Mouse (Mus musculus): ENCODE data around the gene Ostf1. TPM values are rescaled to one million over a fixed set of nuclear protein-coding genes. Genes with fewer than 3 reads are reported as not detected.

Gene Ostf1
- polyA plus RNA-seq, 1 experiment from 2014 or later, result 106 TPM

DNA sequence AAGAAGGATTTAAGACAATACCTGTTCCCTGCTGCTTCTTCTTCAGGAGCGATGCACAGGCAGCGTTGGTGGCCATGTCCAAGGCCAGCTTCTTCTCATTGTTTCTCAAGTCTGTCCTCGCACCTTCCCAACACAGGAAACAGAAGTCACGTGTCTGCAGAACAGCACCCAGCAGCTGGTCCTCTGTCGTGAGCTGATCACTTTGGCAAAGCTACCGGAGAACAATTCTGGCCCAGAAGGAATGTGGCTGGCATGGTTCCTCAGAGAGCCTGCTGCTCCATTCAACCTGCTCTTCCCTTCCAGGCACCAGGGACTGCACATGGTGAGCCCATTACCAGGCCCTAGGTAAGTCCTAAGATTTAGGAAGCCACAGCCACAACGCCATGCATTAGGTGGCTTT, 47.0 kb downstream of the Ostf1 start:
- no peaks in the 10 kb centered on the region for H3K9me3 ChIP-seq (ENCODE audit: control insufficient read depth, low read length)
- no peak overlapping the region for H3K4me2 ChIP-seq (ENCODE audit: low read depth, low read length)
- H3K4me3 ChIP-seq (ENCODE audit: low read length), result no peak overlapping the region
- no peaks in the 10 kb centered on the region for H3K27me3 ChIP-seq (replicated peaks; ENCODE audit: control insufficient read depth, insufficient read depth, low read length)
- H3K4me1 ChIP-seq (ENCODE audit: control insufficient read depth, insufficient read depth, low read length), result no peaks in the 10 kb centered on the region
- H3K9ac ChIP-seq (ENCODE audit: low read depth, low read length), result no peak overlapping the region
- peaks cover 2% of the 10 kb centered on the region; the same call in 1 of the 2 replicates for H3K36me3 ChIP-seq (ENCODE audit: control insufficient read depth, insufficient read depth, low read length)
- ATAC-seq, result no peak
- 89% methylated on average over 7 of the region's 7 CpGs for WGBS
- H3K27ac ChIP-seq (ENCODE audit: low read length), result no peak overlapping the region

DNA sequence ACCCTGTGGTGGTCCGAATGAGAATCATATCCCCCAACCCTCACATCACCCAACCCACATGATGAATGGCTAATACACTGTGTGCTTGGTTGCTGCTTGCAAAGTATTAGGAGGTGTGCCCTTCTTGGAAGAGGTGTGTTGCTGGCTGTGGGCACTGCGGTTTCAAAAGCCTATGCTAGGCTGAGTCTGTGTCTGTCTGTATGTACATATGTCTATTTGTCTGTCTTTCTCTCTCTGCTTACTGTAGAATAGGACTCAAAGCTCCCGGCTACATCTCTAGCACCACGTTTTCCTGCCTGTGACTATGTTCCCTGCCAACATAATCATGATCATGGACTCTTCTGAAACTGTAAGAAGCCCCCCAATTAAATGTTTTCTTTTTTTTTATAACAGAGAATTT, 47.9 kb downstream of the Ostf1 start:
- no peak overlapping the region for H3K27ac ChIP-seq (ENCODE audit: low read length)
- ATAC-seq, result no peak
- no peaks in the 10 kb centered on the region for H3K9me3 ChIP-seq (ENCODE audit: control insufficient read depth, low read length)
- no peak overlapping the region for H3K4me2 ChIP-seq (ENCODE audit: low read depth, low read length)
- WGBS, result 88% methylated on average over 4 of the region's 4 CpGs
- peaks cover 3% of the 10 kb centered on the region; the same call in 1 of the 2 replicates for H3K4me1 ChIP-seq (ENCODE audit: control insufficient read depth, insufficient read depth, low read length)
- H3K36me3 ChIP-seq (ENCODE audit: control insufficient read depth, insufficient read depth, low read length), result peaks cover 2% of the 10 kb centered on the region; the same call in 1 of the 2 replicates
- H3K27me3 ChIP-seq (replicated peaks; ENCODE audit: control insufficient read depth, insufficient read depth, low read length), result no peaks in the 10 kb centered on the region
- no peak overlapping the region for H3K9ac ChIP-seq (ENCODE audit: low read depth, low read length)
- no peak overlapping the region for H3K4me3 ChIP-seq (ENCODE audit: low read length)

DNA sequence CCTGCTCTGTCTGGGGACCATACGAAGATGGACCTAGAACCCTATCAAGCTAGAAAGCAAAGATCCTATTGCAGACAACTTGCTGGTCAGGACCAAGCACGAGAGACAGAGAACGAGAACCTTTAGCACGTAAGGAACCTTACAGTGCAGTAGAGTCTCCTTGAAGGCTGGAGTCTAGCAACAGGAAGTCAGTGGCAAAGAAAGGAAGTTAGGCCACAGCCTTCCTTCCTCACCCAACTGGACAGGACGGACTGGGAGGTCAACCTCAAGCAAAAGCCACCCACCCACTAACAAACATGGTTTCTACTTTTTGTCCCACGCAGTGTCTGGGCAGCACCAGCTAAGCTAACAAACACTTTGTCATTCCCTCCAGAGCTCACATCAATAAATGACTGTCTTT, 48.7 kb downstream of the Ostf1 start:
- 83% methylated on average over 6 of the region's 6 CpGs for WGBS
- no peaks in the 10 kb centered on the region for H3K9me3 ChIP-seq (ENCODE audit: control insufficient read depth, low read length)
- H3K36me3 ChIP-seq (ENCODE audit: control insufficient read depth, insufficient read depth, low read length), result no peaks in the 10 kb centered on the region
- peaks cover 5% of the 10 kb centered on the region; the same call in 1 of the 2 replicates for H3K4me1 ChIP-seq (ENCODE audit: control insufficient read depth, insufficient read depth, low read length)
- H3K27me3 ChIP-seq (replicated peaks; ENCODE audit: control insufficient read depth, insufficient read depth, low read length), result no peaks in the 10 kb centered on the region
- H3K4me3 ChIP-seq (ENCODE audit: low read length), result no peak overlapping the region
- no peak overlapping the region for H3K4me2 ChIP-seq (ENCODE audit: low read depth, low read length)
- no peak for ATAC-seq
- H3K27ac ChIP-seq (ENCODE audit: low read length), result no peak overlapping the region
- H3K9ac ChIP-seq (ENCODE audit: low read depth, low read length), result no peak overlapping the region

DNA sequence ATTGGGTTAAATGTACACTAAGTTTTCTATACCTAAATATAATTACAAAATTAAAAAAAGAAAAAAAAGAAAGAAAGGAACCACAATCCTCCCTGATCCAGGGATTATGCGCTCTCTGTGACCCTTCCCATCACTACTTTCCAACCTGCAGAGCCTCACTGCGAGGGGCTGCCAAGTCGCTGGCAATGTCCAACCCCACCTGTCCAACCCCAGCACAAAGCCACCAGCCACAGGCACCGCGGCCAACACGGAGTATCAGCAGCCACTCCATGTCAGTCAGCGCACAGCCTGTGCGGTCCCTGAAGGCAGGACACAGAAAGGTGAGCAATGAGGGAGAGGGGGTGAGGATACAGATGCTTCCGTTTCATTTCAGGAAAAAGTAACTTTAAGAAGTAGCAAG, 49.4 kb downstream of the Ostf1 start:
- ATAC-seq, result no peak
- Histone ChIP-seq H3K27ac (ENCODE audit: low read length) (no peak overlapping the region), H3K9ac (ENCODE audit: low read depth, low read length) (no peak overlapping the region), H3K9me3 (ENCODE audit: control insufficient read depth, low read length) (no peaks in the 10 kb centered on the region), H3K36me3 (ENCODE audit: control insufficient read depth, insufficient read depth, low read length) (no peaks in the 10 kb centered on the region), H3K27me3 (replicated peaks; ENCODE audit: control insufficient read depth, insufficient read depth, low read length) (no peaks in the 10 kb centered on the region), H3K4me3 (ENCODE audit: low read length) (no peak overlapping the region), H3K4me2 (ENCODE audit: low read depth, low read length) (no peak overlapping the region), H3K4me1 (ENCODE audit: control insufficient read depth, insufficient read depth, low read length) (peaks cover 5% of the 10 kb centered on the region; the same call in 1 of the 2 replicates)
- WGBS, result 93% methylated on average over 9 of the region's 9 CpGs

DNA sequence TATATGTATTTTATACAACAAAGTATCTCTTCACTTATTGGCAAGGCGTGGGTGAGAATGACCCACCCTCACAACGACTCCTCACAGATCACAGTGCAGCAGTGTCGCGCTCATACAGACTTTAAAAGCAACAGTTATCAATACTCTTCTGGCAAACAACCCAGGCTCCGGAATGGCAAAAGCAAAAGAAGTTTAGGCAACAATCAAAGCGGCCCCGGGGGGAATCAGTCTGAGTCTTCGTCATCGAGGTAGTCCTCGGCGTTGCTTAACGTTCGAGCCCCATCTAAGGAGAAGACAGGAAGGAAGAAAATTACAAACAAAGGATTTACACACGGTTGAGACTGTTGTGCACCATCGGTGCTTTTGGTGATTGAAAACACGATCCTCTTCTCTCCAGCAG, 50.6 kb downstream of the Ostf1 start:
- Histone ChIP-seq H3K27ac (ENCODE audit: low read length) (no peak overlapping the region), H3K4me2 (ENCODE audit: low read depth, low read length) (no peak overlapping the region), H3K4me1 (ENCODE audit: control insufficient read depth, insufficient read depth, low read length) (peaks cover 5% of the 10 kb centered on the region; the same call in 1 of the 2 replicates), H3K36me3 (ENCODE audit: control insufficient read depth, insufficient read depth, low read length) (no peaks in the 10 kb centered on the region), H3K9ac (ENCODE audit: low read depth, low read length) (no peak overlapping the region), H3K9me3 (ENCODE audit: control insufficient read depth, low read length) (no peaks in the 10 kb centered on the region), H3K4me3 (ENCODE audit: low read length) (no peak overlapping the region), H3K27me3 (replicated peaks; ENCODE audit: control insufficient read depth, insufficient read depth, low read length) (no peaks in the 10 kb centered on the region)
- ATAC-seq, result no peak
- 89% methylated on average over 16 of the region's 16 CpGs for WGBS

DNA sequence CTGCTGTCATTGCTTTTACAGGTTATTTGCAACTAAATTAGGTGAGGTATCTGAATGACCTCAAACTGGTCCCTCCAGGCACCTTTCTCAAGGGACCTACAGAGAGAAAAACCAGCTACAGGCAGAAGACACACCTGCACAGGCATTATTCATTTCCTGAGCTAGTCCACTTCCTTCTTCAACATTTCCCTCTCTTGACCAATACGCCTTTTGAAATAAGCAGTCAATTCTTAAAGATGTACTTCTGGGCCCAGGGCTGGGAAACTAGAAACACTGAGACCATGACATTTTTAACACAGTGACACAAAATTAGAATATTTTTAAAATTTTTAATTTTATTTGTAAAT, 52.6 kb downstream of the Ostf1 start:
- H3K9ac ChIP-seq (ENCODE audit: low read depth, low read length), result no peak overlapping the region

DNA sequence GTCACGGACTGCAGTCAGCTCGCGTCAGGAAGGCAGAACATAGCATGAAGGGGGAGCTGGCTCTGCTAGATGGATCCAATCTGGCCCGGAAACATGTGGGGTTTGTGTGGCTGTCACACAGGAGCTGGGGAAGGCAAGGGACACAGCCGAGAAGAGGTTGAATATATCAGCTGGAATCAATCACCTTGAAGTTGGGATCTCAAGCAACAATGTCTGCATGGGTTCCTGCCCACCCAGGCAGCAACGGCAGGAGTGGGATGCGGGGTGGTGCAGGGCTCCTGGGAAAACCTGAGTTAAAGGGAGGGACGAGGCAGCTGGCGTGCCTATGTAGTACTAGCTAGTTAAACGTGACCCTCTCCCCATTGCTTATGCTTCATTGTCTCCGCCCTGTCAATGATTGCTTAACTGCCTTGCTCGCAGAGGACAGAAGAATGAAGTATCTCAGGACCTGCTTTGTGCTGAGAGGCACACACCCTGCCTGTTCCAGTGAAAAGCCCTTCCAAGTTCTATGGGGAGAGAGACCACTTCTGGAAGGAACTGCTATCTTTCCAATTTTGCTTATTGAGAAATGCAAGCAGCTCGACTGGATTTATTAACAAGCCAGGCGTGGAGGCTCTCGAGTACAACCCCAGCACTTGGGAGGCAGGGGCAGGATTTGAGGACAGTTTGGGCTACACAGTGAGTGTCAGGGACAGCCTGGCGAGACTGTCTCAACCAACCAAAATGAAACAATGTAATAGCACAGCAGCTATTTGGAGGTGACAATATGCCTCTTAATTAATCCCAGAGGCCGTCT, 53.2 kb downstream of the Ostf1 start:
- Histone ChIP-seq H3K27me3 (replicated peaks; ENCODE audit: control insufficient read depth, insufficient read depth, low read length) (no peaks in the 10 kb centered on the region), H3K4me3 (ENCODE audit: low read length) (no peak overlapping the region), H3K27ac (ENCODE audit: low read length) (no peak overlapping the region), H3K36me3 (ENCODE audit: control insufficient read depth, insufficient read depth, low read length) (no peaks in the 10 kb centered on the region), H3K9me3 (ENCODE audit: control insufficient read depth, low read length) (no peaks in the 10 kb centered on the region), H3K9ac (ENCODE audit: low read depth, low read length) (no peak overlapping the region), H3K4me1 (ENCODE audit: control insufficient read depth, insufficient read depth, low read length) (peaks cover 5% of the 10 kb centered on the region; the same call in 1 of the 2 replicates), H3K4me2 (ENCODE audit: low read depth, low read length) (peak overlapping the region; percentile 28)
- ATAC-seq, result peak; percentile 81
- WGBS, result 31% methylated on average over 17 of the region's 17 CpGs

More for the DNA sequence above, 52.6 kb downstream of the Ostf1 start:
- Histone ChIP-seq H3K9me3 (ENCODE audit: control insufficient read depth, low read length) (no peaks in the 10 kb centered on the region), H3K27me3 (replicated peaks; ENCODE audit: control insufficient read depth, insufficient read depth, low read length) (no peaks in the 10 kb centered on the region), H3K4me2 (ENCODE audit: low read depth, low read length) (no peak overlapping the region), H3K27ac (ENCODE audit: low read length) (no peak overlapping the region), H3K36me3 (ENCODE audit: control insufficient read depth, insufficient read depth, low read length) (no peaks in the 10 kb centered on the region), H3K4me1 (ENCODE audit: control insufficient read depth, insufficient read depth, low read length) (peaks cover 5% of the 10 kb centered on the region; the same call in 1 of the 2 replicates), H3K4me3 (ENCODE audit: low read length) (no peak overlapping the region)
- WGBS, result 78% methylated on average over 1 of the region's 1 CpGs
- no peak for ATAC-seq

DNA sequence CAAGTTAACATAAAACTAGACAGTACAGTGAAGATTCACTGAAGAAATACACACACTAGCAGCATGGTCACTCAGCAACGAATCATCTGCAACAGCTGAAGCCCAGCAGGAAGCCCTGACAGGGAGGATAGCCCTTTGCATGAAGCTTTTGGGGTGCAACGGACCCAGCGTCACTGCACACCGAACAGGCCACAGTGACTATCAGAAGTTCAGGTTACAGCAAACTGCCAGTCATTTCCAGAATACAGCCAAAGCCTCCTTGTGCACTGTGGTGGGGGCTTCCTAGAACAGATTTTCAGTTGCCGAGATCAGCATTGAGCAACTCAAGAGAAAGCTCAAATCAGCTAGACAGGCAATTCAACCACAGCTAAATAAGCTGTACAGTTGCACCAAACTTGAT, 54.3 kb downstream of the Ostf1 start:
- no peak overlapping the region for H3K9ac ChIP-seq (ENCODE audit: low read depth, low read length)
- no peak overlapping the region for H3K27ac ChIP-seq (ENCODE audit: low read length)
- no peak for ATAC-seq
- no peak overlapping the region for H3K4me2 ChIP-seq (ENCODE audit: low read depth, low read length)
- H3K27me3 ChIP-seq (replicated peaks; ENCODE audit: control insufficient read depth, insufficient read depth, low read length), result no peaks in the 10 kb centered on the region
- peaks cover 5% of the 10 kb centered on the region; the same call in 1 of the 2 replicates for H3K4me1 ChIP-seq (ENCODE audit: control insufficient read depth, insufficient read depth, low read length)
- H3K9me3 ChIP-seq (ENCODE audit: control insufficient read depth, low read length), result no peaks in the 10 kb centered on the region
- WGBS, result 77% methylated on average over 5 of the region's 5 CpGs
- H3K4me3 ChIP-seq (ENCODE audit: low read length), result no peak overlapping the region
- no peaks in the 10 kb centered on the region for H3K36me3 ChIP-seq (ENCODE audit: control insufficient read depth, insufficient read depth, low read length)

DNA sequence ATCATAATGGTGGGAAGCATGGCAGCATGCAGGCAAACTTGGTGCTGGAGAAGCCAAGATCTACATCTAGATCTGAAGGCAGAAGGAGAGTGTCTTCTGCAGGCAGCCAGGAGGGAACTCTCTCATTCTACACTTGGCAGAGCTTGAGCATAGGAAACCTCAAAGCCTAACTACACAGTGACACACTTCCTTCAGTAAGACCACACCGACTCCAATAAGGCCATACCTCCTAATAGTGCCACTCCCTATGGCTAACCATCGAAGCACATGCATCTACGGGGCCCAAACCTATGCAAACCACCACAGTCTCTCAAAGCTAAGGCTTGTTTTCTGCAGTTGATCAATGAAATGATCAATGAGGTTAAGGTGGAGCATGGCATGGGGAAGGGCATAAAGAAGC, 55.7 kb downstream of the Ostf1 start:
- Histone ChIP-seq H3K9me3 (ENCODE audit: control insufficient read depth, low read length) (no peaks in the 10 kb centered on the region), H3K27me3 (replicated peaks; ENCODE audit: control insufficient read depth, insufficient read depth, low read length) (no peaks in the 10 kb centered on the region), H3K4me1 (ENCODE audit: control insufficient read depth, insufficient read depth, low read length) (peaks cover 5% of the 10 kb centered on the region; the same call in 1 of the 2 replicates), H3K4me3 (ENCODE audit: low read length) (no peak overlapping the region), H3K27ac (ENCODE audit: low read length) (no peak overlapping the region), H3K4me2 (ENCODE audit: low read depth, low read length) (no peak overlapping the region), H3K9ac (ENCODE audit: low read depth, low read length) (no peak overlapping the region), H3K36me3 (ENCODE audit: control insufficient read depth, insufficient read depth, low read length) (no peaks in the 10 kb centered on the region)
- no peak for ATAC-seq
- WGBS, result 91% methylated on average over 3 of the region's 3 CpGs

Data from intestine, embryonic 16.5 days (tissue).